Mouse (Mus musculus) Muller cell, postnatal 12 days (primary cell): ENCODE measurements around the gene Rnf151.
"Not testable (repeated sequence)": the region's sequence is repeated elsewhere in the genome, so short reads cannot be mapped to it uniquely, and the experiment has no call there.

Source experiments
- DNase-seq: peaks from one replicate; pipeline ENCODE4 v3.0.0-alpha.2; 2015; ENCODE audit errors: inconsistent ontology term

Rnf151 gene

DNA sequence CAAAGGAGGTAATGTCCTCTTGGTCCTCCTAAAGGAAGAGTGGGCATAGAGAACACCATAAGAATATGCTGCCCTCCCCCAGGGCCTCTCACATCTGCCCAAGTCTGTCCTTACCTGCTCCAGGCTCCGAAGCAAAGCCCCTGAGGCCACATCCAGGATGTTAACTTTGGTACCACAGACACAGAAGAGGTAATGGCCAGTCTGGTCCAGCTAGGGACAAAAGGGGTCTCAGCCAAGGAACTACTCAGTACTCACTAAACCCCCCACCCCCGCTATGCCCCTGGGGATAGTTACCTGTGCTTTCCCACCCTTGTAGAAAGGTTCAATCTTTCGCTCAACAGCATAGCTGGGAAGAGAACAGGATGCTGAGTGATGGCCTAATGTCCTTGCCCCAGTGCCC lies 12.0 kb downstream of the Rnf151 start:
- DNase-seq, result no peak

DNA sequence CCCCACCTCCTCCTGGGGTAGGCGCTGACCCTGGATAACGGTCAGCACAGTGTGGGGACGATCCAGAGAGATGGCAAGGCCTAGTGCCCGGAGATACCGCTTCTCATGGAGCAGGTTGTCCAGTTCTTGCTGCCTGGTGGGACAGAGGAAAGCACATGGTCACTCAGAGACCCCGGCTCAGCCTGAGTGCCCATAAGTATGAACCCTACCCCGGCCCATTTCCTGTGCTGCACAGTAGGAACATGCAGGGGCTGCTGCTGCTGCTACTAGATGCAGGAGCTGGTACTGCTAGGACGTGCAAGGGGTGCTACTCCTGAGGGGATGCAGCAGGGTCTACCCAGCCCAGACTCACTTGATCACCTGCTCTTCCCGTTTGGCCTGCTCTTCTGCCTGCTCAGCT lies 16.6 kb downstream of the Rnf151 start:
- DNase-seq, result no peak

DNA sequence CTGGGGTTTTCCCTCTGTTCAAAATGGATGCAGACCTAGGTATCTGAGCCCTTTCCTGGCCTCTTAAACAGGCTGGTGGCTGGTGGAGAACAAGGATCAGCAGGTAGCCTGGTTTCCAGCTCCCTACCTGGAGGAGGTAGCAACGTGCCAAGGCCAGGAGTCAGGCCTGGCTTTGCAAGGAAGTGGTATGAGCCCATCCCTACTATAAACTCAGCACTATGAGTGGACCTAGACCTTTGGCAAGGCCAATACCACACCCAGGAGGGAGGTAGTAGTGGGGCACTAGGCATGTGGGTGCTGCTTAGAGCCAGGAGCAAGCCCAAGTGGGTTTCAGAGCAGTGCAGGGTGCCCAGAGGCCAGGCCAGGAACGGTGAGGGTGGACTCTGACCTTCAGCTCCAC lies 18.4 kb downstream of the Rnf151 start:
- DNase-seq, result no peak

DNA sequence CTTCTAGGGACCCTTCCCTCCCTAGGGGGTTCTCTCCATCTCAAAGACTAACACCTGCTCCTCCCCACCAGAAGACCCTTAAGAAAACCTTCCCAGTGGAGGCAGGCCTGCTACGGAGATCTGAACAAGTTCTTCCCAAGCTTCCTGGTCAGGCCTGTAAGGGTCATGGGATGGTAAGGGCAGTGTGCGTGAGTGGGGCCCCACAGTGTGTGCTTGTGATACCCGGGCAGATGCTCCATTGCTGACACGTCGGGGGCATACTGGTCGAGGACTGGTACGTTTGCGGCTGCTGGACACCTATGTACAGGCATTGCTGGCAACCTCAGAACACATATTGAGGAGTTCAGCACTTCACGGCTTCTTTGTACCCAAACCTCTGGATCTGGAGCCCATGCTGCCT lies 19.1 kb downstream of the Rnf151 start:
- DNase-seq, result no peak

DNA sequence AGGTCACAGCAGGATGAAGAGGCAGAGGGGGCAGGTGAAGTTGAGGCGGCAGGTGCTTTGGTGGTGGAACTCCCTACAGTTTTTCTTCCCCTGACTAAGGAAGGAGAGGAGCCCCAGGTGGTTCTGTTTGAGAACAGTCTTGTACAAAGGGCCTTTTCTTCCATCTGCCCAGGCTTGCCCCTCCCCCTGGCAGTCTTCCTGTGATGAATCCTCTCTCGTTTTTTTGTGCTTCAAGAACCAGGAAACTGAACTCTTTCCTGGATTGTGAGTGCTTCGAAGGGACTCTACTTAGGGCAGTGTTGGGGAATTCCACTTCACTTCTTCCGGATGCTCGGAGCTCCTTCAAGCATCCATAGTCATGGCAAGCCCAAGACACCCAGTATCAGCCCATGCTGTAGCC lies 19.9 kb downstream of the Rnf151 start:
- peak; percentile 54 for DNase-seq

DNA sequence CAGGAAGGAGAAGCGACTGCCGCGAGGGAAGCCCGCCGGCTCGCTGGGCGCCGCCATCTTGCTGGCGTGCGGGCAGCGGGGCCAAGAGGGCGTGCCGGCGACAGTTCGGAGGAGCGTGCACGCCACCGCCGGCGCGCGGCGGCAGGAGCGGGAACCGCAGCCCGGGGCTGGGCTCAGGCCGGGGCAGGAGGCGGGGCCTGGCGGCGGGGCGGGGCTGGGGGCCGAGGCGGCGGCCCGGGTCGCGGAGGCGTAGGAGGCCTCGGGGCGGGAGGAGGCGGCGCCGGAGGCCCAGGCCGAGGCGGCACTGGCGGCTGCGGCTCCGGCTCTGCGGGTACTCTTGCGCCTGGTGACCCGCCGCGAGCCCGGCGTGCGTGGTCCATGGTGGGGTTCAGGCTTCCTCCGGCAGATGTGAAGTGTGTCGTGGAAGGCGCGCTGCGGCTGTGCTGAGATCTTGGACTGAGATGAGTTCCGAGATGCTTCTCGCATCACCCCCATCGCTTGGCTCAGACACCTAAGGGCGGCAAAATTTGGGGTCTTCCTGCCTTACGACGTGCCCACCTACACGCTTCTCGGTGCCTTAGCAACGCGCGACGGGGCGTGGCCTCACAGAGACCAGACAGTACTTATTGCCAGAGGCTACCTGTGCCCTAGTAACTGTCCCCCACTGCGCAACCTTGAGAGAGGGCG lies 21.7 kb downstream of the Rnf151 start, which contains the start of the genes Gfer and Noxo1:
Gfer (minus strand) TSS at position 146 of the 687 bp plus-strand sequence.
Noxo1 (plus strand) TSS at position 224 of the 687 bp plus-strand sequence.
- peak; percentile 94 for DNase-seq

DNA sequence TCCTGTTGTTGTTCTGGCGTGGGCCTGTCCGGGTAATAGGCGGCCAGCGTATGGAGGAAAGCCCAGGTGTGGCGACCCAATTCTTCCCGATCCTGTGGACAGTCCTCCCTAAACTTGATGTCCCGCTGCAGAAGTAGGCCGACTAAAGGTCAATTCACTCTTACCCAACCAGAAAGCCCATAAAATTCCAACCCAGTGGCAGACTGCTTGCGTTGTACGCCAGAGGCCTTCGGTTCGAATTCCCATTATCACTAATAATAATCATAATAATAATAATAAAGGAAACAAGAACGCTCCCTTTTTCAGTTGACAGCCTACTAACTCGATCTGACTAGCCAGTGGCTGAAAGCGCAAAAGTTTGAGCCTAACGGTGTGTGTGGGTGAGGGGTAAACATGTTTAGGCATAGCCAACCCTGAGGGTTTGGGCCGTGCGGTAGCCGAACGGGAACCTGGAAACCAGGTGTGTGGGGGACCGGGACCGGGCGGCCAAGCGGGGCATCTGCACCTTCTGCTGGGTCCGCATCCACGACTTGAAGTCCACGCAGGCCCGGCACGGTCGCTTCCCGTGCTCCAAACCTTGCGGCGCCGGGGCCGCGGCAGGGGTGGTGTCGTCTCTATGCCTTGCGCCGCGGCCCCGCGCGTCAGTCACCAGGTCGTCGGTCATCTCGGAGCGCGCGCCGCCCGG lies 22.4 kb downstream of the Rnf151 start:
- no peak for DNase-seq

DNA sequence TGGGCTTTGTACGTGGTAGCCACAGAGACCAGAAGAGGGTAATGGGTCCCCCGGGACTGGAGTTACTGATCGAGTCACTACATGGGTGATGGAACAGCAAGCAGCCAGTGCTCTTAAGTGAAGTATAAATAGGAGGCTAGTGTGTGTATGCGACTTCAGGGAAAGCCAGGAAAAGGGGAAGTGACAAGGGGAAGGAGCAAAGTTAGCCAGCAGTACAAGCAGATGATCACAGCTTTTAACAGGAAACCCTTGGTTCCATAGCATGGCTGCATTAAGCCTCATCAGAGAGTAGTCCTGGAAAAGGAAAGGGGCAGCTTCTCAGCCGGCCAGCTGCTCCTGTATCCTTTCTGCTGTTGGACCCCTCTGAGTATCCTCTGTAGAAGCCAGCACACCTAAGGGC lies 25.5 kb downstream of the Rnf151 start:
- no peak for DNase-seq

DNA sequence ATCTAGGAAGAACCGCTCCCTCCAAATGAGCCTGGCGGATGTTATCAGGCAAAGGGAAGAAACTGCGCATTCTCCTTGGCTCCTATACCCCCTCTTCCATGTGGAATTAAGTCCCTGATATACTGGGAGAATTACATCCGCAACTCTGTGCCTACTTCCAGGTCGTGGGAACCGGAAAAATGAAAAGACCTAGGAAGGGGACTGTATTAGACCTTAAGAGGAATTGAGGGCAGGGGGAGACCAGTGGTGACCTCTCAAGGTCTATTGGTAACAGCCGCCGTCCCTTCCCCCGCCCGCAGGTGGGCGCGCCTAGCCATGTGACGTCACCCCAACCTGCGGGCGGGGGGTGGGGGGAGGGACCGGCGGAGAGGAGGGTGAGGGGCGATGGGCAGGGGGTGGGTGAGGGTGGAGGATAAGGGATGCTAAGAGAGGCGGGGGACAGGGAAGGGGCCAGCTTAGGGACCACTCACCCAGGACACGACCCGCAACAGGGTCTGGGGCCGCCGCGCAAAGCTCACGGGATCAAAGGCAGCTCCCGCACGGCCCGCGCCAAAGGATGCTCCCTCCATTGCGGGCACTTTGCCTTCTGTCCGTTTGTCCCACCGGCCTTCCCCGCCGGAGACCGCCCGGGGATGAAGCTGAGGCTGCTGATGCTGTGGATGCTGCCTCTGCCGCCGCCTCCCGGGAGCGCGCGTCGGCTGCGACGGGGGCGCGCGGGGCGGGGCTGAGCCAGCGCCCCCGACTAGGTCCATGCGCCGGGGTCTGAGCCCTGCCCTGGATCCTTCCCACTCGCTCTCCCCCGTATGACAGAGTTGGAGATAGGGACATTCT lies 28.4 kb downstream of the Rnf151 start, which contains the start of gene Syngr3:
Syngr3 (minus strand) TSS at position 705 of the 831 bp plus-strand sequence.
- peak; percentile 49 for DNase-seq

DNA sequence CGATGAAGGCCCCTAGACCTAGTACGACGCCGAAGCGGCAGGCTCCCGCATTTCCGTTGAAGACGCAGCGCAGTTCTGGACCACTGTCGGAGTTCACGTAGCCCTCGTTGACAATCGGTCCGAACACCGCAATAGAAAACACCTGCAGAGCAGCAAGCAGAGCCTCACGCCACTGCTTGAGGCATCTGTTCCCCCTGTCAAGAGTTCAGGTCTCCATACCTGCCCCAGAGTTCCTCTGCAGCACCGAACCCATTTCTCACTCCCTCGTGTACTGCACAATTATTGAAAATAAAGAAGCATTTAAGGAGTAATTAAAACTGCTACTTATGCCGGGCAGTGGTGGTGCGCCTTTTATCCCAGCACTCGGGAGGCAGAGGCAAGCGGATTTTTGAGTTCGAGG lies 30.3 kb downstream of the Rnf151 start:
- no peak for DNase-seq

DNA sequence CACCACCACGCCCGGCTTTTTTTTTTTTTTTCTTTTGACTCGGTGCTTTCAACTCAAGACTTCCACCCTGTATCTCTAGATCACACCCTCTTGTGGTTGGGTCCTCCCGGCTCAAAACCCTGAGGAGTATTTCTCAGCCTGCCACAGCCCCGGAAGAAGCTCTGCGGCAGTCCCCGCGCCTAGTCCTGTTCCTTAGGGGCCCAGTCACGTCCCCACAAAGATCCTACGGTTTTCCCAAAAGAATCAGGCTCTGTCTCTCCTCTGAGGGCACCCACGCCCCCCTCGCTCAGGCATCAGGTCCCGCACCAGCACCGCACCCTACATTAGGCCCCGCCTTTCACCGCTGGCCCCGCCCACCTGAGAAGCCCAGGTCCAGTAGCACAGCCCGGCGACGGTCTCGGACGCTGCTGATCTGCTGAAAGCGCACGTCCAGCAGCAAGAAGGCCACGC lies 30.7 kb downstream of the Rnf151 start:
- DNase-seq, result peak; percentile 68

DNA sequence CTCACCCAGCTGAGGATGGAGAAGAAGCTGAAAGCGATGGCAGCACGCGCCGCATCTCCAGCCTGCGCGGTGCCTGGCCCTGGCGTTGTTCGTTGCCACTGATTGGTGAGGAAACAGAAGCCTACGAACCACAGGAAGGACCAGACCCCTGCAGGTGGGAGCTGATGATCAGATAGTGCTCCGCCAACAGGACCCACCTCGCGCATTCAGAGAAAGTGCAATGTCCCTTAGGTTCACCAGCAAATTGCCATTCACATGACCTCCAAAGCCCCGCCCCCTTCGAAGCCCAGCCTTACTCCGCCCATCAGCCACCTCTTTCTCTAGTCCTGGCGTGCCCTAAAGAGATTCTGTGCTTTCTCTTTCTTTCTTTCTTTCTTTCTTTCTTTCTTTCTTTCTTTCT lies 31.3 kb downstream of the Rnf151 start:
- peak; percentile 30 for DNase-seq

DNA sequence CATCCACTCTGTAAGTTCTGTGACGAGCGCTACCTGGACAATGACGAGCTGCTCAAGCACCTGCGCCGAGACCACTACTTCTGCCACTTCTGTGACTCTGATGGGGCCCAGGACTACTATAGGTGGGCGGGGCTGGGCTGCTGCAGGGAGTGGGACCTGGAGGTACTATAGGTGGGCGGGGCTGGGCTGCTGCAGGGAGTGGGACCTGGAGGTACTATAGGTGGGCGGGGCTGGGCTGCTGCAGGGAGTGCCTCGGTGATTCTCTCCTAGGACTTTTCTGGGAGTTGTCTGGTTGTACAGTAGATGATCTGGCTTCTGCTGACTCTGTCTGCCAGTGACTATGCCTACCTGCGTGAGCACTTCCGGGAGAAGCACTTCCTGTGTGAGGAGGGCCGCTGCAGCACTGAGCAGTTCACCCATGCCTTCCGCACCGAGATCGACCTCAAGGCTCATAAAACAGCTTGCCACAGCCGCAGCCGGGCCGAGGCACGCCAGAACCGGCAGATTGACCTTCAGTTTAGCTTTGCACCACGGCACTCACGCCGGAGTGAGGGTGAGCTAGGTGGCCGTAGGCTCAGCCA lies 40.3 kb downstream of the Rnf151 start:
- no peak for DNase-seq

DNA sequence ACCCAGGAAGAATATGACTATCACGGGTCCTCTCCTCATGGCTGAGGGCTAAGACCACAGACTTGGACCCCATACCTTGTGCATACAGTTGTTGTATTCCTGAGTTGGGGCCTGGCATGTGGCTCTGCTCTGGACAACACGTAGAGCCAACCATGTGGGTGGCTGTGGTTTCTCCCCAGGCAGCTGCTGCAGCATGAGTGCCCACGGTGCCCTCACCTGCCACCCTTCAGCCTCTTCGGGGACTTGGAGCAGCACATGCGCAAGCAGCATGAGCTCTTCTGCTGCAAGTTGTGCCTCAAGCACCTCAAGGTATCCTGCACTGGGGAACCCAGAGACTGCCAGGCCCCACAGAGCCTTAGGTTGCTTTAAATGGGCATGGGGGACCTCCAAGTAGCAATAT lies 41.0 kb downstream of the Rnf151 start:
- no peak for DNase-seq

DNA sequence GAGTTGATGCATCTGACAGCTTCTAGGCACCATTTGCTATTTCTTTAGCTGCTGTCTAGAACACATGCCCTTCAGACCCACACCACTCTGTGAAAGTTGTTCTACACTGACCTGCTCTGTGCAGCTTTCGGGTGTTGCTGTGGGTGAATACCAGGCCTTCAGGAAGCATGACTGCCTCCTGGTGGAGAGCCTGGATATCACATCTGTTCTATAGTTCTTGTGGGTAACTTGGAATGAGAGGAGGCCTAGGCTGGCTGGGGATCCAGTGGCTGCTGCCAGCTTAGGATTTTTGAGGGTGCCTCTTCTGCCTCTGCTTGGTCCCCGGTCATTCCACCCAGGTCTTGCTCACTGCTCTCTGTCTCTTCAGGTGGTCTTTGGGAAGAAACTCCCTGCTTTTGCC lies 41.7 kb downstream of the Rnf151 start:
- peak; percentile 30 for DNase-seq

DNA sequence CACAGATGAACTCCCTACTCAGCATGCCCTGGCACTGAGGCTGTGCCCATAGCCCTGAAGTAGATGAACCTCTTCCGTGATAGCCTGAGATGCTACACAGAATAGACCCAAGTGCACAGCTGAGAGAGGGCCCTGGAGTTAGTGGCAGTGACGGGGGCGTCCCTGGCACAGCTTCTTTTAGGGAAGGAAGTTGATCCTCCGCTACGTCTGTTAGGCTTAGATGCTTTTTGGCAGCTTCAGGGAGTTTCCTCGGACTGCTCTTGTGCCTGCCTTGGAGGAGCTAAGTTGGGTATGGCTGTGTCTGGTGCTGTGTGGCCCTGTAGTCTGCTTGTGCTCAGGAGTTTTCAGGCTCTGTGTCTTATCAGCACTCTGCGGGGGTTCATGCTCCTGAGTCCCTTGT lies 43.6 kb downstream of the Rnf151 start:
- DNase-seq, result no peak

DNA sequence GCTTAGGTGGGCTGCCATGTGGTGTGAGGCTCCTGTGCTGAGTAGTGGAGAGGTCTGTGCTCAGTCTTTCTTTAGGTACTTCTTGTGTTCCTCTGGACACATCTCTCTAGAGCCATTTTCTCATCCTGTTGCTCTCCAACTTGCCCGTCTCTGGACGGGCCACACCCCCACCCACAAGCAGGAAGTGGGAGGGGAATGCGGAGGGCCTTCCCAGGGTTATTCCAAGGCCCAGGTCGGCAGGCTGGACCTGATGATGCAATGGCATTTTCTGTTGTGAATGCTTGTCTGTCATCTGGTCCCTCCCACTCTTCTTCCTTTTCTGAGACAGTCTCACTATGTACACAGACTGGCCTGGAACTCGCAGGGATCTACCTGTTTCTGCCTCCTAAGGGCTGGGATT lies 45.7 kb downstream of the Rnf151 start:
- DNase-seq, result peak; percentile 66

DNA sequence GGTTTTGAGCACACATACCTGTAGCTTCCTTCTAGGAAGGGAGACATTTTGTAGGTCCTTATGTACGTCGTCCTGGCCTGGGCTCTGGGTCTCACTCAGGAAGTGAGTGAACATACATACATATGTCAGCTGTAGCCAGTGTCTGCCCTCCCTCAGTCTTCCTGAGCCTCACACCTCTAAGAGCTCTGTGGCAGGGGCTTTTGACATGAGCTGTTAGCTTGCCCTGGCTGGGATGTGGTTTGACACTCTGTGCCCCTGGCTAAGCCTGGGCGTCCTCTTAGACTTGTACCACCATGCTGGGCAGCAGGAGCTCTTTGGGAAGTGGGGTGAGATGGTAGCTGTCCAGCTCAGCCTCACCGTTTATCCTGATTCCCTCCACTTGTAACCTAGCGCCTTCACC lies 46.5 kb downstream of the Rnf151 start:
- DNase-seq, result no peak

DNA sequence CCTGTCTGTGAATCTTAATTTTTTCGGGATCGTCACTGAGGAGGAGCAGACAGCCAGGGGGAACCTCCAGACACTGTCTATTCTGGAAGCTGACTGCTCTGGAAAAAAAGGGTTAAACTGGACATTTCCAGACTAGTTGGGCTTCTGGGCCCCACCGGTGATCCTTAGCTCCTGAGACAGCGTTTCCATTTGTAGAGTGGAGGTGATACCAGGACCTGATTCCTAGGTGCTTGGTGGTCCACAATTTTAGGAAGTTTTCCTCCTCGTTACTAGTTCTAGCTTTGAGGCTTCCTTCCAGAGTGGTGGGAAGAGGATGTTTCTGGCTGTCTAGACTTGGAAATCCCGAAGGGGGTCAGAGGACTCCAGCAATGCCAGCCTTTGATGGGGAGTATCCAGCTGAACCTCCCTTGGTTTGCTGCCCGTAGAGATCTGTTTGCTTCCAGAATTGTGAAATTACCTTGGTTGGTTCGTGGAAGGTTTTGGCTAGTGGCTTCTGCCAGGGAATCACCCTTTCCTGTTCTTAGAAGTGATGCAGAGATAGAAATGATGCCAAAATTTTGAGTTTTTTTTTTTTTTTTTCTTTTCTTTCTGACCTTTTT lies 47.5 kb downstream of the Rnf151 start:
- no peak for DNase-seq

DNA sequence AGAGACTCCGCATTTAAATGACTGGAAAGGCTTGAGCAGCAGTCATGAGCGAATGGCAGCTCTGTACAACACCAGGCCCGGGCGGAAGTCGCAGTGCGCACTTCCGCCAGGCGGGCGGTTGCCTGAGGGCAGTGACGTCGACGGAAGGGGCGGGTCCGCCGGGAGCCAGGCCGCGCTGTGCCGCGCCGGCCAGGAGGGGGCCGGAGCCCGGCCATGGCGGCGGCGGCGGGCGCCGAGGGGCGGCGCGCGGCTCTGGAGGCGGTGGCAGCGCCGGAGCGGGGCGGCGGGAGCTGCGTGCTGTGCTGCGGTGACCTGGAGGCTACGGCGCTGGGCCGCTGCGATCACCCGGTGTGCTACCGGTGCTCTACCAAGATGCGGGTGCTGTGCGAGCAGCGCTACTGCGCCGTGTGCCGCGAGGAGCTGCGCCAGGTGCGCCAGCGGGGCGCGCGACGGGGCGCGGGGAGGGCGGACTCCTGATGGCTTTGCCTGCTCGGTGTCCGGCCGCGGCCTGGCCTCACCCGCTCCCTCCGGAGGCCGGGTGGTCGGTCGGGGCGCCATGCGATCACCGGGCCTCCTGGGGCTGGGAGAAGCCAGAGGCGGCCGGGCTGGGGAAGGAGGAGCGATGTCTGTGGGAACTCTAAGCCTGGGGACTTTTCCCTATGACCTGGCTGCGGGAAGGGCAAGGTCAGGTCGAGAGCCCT lies 48.2 kb downstream of the Rnf151 start, which contains the start of gene Zfp598:
Zfp598 (plus strand) TSS at position 143 of the 701 bp plus-strand sequence.
- peak; percentile 94 for DNase-seq

DNA sequence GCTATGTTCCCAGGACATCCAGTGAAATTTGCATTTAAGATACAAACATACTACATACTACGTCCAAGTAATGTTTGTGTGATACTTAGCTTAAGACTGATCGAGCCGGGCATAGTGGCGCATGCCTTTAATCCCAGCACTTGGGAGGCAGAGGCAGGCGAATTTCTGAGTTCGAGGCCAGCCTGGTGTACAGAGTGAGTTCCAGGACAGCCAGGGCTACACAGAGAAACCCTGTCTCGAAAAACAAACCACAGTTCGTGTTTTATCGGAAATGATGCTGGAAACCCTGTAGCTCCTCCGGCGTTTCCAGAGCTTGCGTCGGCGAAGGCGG lies 48.7 kb downstream of the Rnf151 start:
- not testable (repeated sequence) for DNase-seq
